Mouse (Mus musculus) heart, postnatal 0 days (tissue): ENCODE data around the gene 5730480H06Rik. TPM values are rescaled to one million over a fixed set of nuclear protein-coding genes. Genes with fewer than 3 reads are reported as not detected.
A peak's percentile ranks its signal among the peaks of the same experiment; 100 is the strongest.

ENCODE experiments used
- ATAC-seq: fragments of 200-750 bp; cut with Nextera tagmentation; 2 replicates; pipeline ENCODE4 v1.8.0; 2017; ENCODE audit warnings: low read depth, moderate number of reproducible peaks, moderate library complexity; ENCODE audit not compliant: insufficient read depth
- DNase-seq: peaks from one replicate; pipeline ENCODE4 v3.0.0-alpha.2; 2016; ENCODE audit warnings: low spot score
- H3K27ac ChIP-seq: fragments of 300-500 bp; sonication (generic); 2 replicates; pipeline ENCODE4 v1.5.1; 2014; ENCODE audit warnings: low read depth, mild to moderate bottlenecking
- H3K27me3 ChIP-seq: fragments of 300-500 bp; sonication (generic); 2 replicates; pipeline ENCODE4 v1.6.1; 2014; ENCODE audit warnings: low read length, mixed read lengths; ENCODE audit not compliant: control insufficient read depth, insufficient read depth
- H3K36me3 ChIP-seq: fragments of 300-500 bp; sonication (generic); replicated peaks from 2 replicates; pipeline ENCODE4 v1.6.1; 2014; ENCODE audit warnings: low read length, mixed read lengths; ENCODE audit not compliant: control insufficient read depth, insufficient read depth
- H3K4me1 ChIP-seq: fragments of 300-500 bp; sonication (generic); 2 replicates; pipeline ENCODE4 v1.6.1; 2014; ENCODE audit warnings: antibody characterized with exemption; ENCODE audit not compliant: control insufficient read depth, insufficient read depth
- H3K4me2 ChIP-seq: fragments of 300-500 bp; sonication (generic); 2 replicates; pipeline ENCODE4 v1.6.1; 2014; ENCODE audit warnings: low read depth, mild to moderate bottlenecking, low read length, moderate library complexity
- H3K4me3 ChIP-seq: fragments of 300-500 bp; sonication (generic); 2 replicates; pipeline ENCODE4 v1.5.1; 2014; ENCODE audit warnings: low read depth, low read length
- H3K9ac ChIP-seq: fragments of 300-500 bp; sonication (generic); replicated peaks from 2 replicates; pipeline ENCODE4 v1.6.1; 2014; ENCODE audit warnings: low read depth, low read length, mixed read lengths
- H3K9me3 ChIP-seq: fragments of 300-500 bp; sonication (generic); replicated peaks from 2 replicates; pipeline ENCODE4 v1.6.1; 2016; ENCODE audit warnings: low read length; ENCODE audit not compliant: control insufficient read depth
- CTCF ChIP-seq: IDR thresholded peaks from 2 replicates; pipeline ENCODE4 v1.5.1; 2016; ENCODE audit warnings: antibody characterized with exemption, control low read depth, low read depth
- EP300 ChIP-seq: IDR thresholded peaks from 2 replicates; pipeline ENCODE4 v1.6.1; 2016; ENCODE audit warnings: antibody characterized with exemption, low read depth
- WGBS: fragments of 180-500 bp; shearing (Covaris S2); extraction: QIAGEN DNeasy Blood & Tissue Kit; methylation state at CpG from one replicate; pipeline ENCODE4 v1.1.7; 2014; 5-methylcytosine and 5-hydroxymethylcytosine counted together
- polyA plus RNA-seq: library from polyadenylated mRNA; unstranded; fragments of >200 nt; fragmentation: Nextera tagmentation; extraction: Ambion mirVana; gene quantifications from 2 replicates; pipeline ENCODE4 v1.2.1, GENCODE M21; 2015
- total RNA-seq: library from RNA; depleted of rRNA; stranded (reverse); fragments of >200 nt; gene quantifications from 2 replicates; pipeline ENCODE4 v1.2.3, GENCODE M21; 2014; ENCODE audit warnings: low replicate concordance; rRNA removed

Gene 5730480H06Rik
- total RNA-seq (7.7 and 21.6 TPM in 2 replicates), polyA plus RNA-seq (9.7 TPM in 2 replicates)

DNA sequence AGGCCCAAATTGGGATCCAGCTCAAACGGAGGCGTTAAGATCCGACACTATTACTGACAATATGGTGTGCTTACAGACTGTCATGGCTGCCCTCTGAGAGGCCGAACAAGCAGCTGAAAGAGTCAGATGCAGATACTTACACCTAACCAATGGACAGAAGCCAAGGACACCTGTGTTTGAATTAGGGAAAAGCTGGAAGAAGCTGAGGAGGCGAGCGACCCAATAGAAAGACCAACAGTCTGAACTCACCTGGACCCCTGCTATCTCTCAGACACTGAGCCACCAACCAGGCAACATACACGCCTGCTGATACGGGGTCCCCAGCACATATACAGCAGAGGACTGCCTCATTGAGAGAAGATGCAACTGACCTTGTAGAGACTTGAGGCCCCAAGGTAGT lies at the start of gene 5730480H06Rik:
Gene 5730480H06Rik (plus strand): TSS at position 301 of the 400 bp plus-strand sequence.
- DNase-seq = no peak
- no peak for TF ChIP-seq EP300
- TF ChIP-seq CTCF = no peak
- H3K4me3 ChIP-seq = no peak within 1 kb of the TSS
- no peak within 1 kb of the TSS for H3K27ac ChIP-seq
- no peaks in the 10 kb centered on the region for H3K4me1 ChIP-seq
- H3K4me2 ChIP-seq = no peak within 1 kb of the TSS
- no peak for ATAC-seq
- H3K9me3 ChIP-seq = no peaks in the 10 kb centered on the region
- H3K9ac ChIP-seq = no peak within 1 kb of the TSS
- no peaks in the 10 kb centered on the region for H3K36me3 ChIP-seq
- WGBS = 84% methylated on average over 8 of the region's 8 CpGs
- H3K27me3 ChIP-seq = no peaks in the 10 kb centered on the region

DNA sequence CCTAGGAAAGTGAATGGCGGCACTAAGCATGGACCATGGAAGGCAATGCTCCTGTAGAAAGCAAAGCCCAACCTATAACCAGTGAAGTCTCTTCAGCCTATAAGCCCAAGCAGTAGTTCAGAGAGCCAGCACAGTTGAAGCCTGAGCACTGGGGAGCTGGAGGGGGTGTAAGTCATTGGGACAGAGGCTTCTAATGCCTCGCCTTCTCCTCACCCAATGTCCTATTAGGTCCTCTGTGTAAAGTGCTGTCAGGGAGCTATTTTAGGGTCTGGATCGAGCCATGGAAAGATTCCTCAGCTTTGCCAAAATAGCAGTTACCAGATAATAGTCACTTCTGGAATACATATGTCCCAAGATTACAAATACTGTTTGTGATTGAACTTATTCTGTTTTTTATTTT lies 26.6 kb upstream of the 5730480H06Rik start:
- Histone ChIP-seq H3K27me3 (no peaks in the 10 kb centered on the region), H3K9ac (no peak overlapping the region), H3K4me1 (peaks cover 11% of the 10 kb centered on the region; the same call in 1 of the 2 replicates), H3K4me3 (no peak overlapping the region), H3K9me3 (no peaks in the 10 kb centered on the region), H3K4me2 (no peak overlapping the region), H3K36me3 (no peaks in the 10 kb centered on the region), H3K27ac (peak overlapping the region; percentile 81)
- TF ChIP-seq CTCF (no peak), EP300 (no peak)
- peak; percentile 91 for ATAC-seq
- peak; percentile 59 for DNase-seq
- 41% methylated on average over 3 of the region's 3 CpGs for WGBS

DNA sequence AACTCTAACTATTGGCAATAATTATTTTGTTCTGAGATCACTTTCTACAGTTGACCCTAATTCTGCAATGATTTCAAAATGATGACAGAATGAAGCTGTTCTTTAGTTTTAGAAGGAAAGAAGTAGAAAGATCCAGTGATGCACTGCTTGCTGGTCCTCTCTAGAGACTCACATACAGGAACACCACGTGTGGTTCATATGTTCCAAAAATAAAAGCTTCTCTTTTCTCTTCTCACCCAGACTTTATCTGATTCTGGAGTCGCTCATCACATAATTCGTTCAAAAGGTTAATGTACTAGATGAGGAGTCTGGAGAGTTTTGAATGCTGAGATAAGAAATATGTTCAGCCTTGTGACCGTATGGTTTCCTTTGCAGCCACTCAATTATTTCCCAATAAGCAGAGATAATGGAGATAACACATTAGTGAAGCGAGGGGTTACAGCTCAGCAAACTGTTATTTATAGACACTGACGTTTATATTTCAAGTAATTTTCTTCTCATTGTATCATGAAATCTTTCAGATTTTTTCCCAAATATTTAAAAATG lies 12.6 kb upstream of the 5730480H06Rik start:
- ATAC-seq = no peak

DNA sequence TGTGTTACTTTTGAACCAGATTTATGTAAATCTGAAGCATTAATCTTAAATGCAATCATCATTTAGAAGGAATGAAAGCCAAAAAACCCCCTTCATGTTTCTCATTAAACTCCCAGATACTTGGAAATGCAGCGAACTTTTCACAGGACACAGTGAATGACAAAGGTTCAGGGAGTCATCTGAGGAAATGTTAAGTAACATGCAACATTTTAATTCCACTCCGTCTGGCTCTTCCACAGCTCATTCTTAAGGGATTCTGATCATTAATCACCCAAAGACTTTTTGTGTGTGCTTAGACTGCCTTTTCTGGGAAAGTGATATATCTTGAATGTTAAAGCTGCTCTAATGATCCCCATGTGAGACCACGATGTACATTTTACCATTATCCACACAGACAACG lies 7.2 kb upstream of the 5730480H06Rik start:
- H3K27ac ChIP-seq = no peak overlapping the region
- WGBS = 69% methylated on average over 4 of the region's 4 CpGs
- no peak for ATAC-seq

More for the DNA sequence above, 12.6 kb upstream of the 5730480H06Rik start:
- 48% methylated on average over 6 of the region's 6 CpGs for WGBS
- no peaks in the 10 kb centered on the region for H3K36me3 ChIP-seq
- no peaks in the 10 kb centered on the region for H3K27me3 ChIP-seq
- TF ChIP-seq EP300 = no peak
- no peak for TF ChIP-seq CTCF
- H3K4me3 ChIP-seq = no peak overlapping the region
- H3K27ac ChIP-seq = no peak overlapping the region
- H3K4me2 ChIP-seq = no peak overlapping the region
- H3K9me3 ChIP-seq = no peaks in the 10 kb centered on the region
- H3K9ac ChIP-seq = no peak overlapping the region
- no peak for DNase-seq
- H3K4me1 ChIP-seq = no peaks in the 10 kb centered on the region

DNA sequence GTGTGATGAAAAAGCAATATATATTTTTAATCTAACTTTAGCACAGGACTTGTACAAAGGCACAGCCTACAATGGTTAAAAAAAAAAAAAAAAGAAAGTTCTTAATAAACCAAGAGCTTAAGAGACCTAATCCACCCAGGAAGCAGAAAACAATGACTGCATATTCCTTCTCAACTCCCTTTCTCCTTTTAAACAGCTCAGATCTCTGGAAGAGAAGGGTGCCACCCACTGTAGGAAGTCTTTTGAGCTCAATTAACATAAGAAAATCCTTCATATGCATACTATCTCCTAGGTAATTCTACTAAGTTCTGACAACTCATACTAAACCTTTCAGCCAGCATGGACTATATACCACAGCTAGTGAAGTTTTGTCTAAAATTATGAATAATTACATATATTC lies 1.5 kb upstream of the 5730480H06Rik start:
- no peaks in the 10 kb centered on the region for H3K36me3 ChIP-seq
- H3K9ac ChIP-seq = no peak overlapping the region
- H3K9me3 ChIP-seq = no peaks in the 10 kb centered on the region
- H3K27ac ChIP-seq = no peak overlapping the region
- no peaks in the 10 kb centered on the region for H3K4me1 ChIP-seq
- H3K27me3 ChIP-seq = no peaks in the 10 kb centered on the region
- H3K4me2 ChIP-seq = no peak overlapping the region
- no peak for DNase-seq
- TF ChIP-seq EP300 (no peak), CTCF (no peak)
- no peak for ATAC-seq
- H3K4me3 ChIP-seq = no peak overlapping the region

More for the DNA sequence above, 7.2 kb upstream of the 5730480H06Rik start:
- Histone ChIP-seq H3K4me1 (no peaks in the 10 kb centered on the region), H3K9ac (no peak overlapping the region), H3K27me3 (no peaks in the 10 kb centered on the region), H3K9me3 (no peaks in the 10 kb centered on the region), H3K36me3 (no peaks in the 10 kb centered on the region), H3K4me2 (no peak overlapping the region), H3K4me3 (no peak overlapping the region)
- no peak for TF ChIP-seq EP300
- no peak for TF ChIP-seq CTCF
- DNase-seq = no peak

DNA sequence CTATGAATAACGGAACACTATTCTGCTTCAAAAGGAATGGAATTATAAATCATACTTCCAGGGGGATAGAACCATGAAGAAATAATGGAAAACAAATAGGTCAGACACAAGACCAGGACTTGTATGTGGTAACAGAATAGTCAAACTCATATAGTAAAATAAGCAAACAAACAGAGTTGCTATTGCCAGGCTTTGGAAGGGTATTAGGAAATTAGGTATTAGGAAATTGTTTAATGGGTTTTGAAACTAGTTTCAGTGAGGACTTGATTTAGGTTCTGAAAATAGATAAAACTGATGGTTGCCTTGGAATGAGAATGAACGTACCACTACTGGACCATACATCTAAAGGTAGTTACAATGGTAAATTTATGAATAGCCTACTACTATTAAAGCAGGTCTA lies 2.0 kb downstream of the 5730480H06Rik start:
- Histone ChIP-seq H3K9ac (no peak overlapping the region), H3K9me3 (no peaks in the 10 kb centered on the region), H3K4me2 (no peak overlapping the region), H3K4me1 (no peaks in the 10 kb centered on the region), H3K27ac (no peak overlapping the region), H3K36me3 (no peaks in the 10 kb centered on the region), H3K4me3 (no peak overlapping the region), H3K27me3 (no peaks in the 10 kb centered on the region)
- ATAC-seq (no peak), DNase-seq (no peak)
- TF ChIP-seq EP300 = no peak
- no peak for TF ChIP-seq CTCF
- 86% methylated on average over 2 of the region's 2 CpGs for WGBS
